Mouse (Mus musculus) R1 (cell line): ENCODE results near the gene Armh1.
A peak's percentile ranks its signal among the peaks of the same experiment; 100 is the strongest.
"Not testable (repeated sequence)": the region's sequence is repeated elsewhere in the genome, so short reads cannot be mapped to it uniquely, and the experiment has no call there.

Experiments
- DNase-seq: peaks from one replicate; pipeline ENCODE4 v3.0.0-alpha.2; 2018; ENCODE audit warnings: low read depth, low spot score

Gene Armh1

DNA sequence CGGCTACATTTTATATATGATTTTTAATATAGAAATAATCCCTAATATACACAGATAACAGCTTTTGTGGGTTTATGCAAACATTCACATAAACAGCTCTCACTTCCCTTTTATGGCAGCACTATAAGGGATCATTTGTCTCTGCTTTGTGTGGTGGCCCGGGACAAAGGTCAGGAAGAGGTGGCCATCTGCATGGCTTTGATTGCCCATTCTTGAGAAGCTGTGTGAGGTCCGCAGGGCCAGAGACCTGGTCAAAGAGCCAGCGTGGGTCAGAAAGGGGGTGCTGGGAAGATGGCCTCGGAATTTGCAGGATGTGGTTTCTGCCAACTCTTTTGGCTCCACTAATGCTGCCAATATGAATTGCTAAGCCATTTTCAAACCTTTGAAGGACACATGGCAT is 28.9 kb downstream of the Armh1 start:
- no peak for DNase-seq

DNA sequence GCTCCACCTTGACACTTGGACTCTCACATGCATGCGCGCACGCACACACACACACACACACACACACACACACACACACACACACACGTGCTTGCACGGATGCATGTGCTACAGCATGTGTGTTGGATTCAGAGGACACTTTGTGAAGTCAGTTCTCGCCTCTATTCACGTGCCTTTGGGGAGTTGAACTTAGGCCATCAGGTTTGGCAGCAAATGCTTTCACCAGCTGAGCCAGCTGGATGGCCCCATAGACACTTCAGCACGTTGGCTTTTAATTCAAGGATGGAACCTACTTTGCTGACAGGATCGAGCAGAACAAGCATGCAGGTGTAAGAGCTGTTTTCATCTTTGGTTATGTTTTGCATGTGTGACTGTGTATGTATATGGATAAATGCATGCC is 30.1 kb downstream of the Armh1 start:
- DNase-seq, result no peak

DNA sequence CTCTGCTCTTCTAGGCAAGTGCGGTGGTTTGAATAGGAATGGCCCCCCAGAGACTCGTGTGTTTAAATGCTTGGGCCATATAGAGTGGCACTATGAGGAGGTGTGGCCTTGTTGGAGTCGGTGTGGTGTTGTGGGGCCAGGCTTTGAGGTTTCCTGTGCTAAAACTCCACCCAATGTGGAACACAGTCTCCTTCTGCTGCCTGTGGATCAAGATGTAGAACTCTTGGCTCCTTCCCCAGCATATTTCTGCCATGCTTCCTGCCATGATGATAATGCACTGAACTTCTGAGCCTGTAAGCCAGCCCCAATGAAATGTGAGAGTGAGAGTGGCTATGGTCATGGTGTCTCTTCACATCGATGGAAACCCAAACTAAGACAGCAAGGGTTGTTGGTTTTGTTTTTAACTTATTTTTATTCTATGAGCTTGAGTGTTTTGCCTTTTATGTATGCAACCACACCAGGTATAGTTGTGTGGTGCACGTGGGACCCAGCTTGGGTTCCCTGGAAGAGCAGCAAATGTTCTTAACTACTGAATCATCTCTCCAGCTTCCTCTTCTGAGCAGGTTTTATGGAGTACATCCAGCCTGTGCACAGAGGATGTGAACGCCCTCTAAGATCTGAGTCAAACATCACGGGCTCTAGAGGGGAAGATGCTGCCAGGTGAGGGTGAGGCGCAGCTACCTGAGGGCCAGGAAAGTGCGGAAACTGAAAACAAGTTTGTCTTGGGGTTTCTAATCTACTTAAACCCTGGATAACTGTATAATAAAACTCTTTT is 31.0 kb downstream of the Armh1 start:
- DNase-seq, result no peak

DNA sequence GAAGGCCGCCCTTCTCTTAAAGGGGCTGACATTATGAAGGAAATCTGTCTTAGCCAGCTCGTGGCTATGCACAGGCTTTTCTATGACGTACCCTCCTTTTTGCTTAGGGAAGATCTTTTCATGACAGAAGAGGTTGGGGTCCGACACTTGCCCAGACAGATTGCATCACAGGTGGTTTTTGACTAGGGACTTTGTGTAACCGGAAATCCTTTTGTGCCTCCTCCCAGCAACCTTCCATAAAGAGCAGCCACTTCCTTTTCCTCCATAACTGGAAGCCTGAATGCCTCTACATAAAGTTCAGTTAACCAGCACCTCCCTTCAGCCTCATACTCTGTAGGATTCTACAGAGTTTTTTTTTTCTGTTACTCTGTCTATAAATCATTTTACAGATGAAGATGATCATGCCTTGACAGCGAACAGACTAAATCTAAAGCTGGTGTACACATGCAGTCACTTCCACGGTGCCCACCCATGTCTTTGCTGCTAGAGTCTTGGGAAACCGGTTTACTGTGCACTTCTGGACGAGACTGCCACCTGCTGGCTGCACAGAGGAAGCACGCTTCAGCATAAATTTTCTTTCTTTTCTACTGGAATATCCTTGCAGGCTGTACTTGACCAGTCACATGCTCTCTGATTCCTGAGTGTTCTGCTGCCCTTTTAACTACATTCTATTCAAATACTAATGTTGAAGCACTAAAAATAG is 33.3 kb downstream of the Armh1 start:
- peak; percentile 71 for DNase-seq

DNA sequence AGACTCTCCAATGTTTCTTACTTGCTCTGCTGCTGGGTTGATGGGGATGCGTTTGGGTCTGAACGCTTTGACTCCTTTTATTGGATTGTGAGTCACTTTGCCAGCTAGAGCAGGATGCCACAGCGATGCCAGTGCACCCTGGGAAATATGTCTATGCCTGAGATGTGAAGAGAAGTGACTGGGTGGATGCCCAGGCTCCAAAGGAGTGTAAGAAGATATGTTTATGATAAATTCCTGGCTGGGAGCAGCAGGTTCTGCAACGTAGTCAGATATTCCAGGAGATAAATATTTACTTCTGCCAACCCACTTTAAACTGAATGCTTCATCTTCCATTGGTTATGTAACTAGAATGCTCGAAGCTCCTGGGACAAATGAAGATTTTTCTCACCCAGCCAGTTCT is 34.9 kb downstream of the Armh1 start:
- DNase-seq, result no peak

DNA sequence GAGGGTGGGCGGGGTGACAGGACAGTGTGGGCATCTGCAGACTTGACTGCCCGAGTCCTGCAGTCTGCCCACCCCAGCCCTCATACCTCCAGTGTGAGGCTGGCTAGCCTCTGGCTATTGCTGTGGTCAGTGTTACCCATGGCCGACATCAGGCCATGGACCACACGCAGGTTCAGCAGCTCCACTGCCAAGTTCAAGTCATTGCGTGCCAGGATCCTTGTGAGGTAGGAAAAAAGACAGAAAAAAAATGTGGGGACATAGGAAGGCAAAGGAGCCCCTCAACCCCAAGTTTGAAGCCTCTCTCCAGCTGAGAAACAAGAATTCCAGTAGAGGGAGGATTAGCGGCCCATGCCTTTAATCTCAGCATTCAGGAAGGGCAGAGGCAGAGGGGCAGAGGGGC is 37.7 kb downstream of the Armh1 start:
- DNase-seq, result no peak

DNA sequence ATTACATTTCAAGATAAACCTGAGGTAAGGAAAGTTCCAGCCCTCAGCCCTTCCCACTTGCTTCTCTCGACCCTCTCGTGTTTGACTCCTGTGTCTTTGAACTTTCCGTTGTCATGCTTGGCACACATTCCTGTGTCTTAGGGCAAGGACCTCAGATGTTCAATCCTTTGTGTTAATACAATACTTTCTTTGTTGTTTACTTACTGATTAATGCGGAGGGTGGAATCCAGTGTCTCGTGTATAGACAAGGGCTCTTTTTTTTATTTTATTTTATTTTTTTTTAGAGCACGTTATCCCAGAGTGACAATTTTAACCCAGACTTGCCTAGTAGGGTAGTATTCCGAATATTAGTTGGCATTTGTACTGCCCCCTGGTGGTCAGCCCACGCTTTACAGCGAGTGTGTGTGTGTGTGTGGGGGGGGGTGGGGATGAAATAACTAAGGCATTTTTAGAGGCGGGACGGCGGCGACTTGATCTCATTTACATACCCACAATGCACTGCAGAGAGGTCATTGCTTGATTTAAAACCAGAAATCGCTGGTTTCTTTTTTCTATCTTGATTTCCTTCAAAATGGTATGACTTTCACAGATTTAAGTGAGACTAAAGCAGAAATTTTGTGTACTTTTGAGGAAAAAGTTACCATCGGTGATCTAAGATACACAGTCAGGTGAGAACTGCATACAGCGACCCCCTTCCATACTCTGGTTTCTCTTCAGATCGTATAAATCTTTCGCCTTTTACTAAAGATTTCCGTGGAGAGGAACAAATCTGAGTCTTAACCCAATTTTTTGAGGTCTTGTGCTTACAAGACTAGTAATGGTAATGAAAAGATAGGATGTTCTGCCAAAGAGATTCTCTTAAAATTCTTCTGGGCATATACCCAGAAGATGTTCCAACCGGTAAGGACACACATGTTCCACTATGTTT is 41.5 kb downstream of the Armh1 start:
- peak; percentile 92 for DNase-seq

DNA sequence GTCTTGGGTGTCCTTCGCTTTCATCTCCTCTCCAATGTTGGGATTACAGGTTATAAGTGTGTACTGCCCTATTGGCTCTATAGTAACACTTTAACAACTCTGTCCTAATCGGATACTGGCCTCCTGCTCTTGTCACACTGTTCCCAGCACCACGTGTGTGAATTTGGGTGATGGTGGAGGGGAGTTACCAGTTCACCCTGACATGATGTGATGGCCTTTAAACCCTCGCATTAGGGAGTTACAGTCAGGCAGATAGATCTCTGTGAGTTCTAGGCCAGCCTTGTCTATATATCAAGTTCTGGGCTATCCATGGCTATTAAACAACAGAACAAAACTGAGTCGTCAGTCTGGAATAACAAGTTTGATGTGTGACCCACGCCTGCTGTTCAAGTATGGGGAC is 42.3 kb downstream of the Armh1 start:
- no peak for DNase-seq

DNA sequence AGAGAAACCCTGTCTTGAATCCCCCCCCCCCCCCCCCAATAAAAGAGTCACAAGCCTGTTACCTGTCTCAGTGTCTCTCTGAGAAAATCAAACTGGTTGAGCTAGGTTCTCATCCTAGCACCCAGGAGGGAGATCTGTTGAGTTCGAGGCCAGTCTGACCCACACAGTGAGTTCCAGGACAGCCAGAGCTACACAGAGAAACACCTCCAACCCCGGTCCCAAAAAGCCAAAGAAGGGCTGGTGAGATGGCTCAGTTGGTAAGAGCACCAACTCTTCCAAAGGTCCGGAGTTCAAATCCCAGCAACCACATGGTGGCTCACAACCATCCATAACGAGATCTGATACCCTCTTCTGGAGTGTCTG is 49.0 kb downstream of the Armh1 start:
- DNase-seq, result no peak

DNA sequence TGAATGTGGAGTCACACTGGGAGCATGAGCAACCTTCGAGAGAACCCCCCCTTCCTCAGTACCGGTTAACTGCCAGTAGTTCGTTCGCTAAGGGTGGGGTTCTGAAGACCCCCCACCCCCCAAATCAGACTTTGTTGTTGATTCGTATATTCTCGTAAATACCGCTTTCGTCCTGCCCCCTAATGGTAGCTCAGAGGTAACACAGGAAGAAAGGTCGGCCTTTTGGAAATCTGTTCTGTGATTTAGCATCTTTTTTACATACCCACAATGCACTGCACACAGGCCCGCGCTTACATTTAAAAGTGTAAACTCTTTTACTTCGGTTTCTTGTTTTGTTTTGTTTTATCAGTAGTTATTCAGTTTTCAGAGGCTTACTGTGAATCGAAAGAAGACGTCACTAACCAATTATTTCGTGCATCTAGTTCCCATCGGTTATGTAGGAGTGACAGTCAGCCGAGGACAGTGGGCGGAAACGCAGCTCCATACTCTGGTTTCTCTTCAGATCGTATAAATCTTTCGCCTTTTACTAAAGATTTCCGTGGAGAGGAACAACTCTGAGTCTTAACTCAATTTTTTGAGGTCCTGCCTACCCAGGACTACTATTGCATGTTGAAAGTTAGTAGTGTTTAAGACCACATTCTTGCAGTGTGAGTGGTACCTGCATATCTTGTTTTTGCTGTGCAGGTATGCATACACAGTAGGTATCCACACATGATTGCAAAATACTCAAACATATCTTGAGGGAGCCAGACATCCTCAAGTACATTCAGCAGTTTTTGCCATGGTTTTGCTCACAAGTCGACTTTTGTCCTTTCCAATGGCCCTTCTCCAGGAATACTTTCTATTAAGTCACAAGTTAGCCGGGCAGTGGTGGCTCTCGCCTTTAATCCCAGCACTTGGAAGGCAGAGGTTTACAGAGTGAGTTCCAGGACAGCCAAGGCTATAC is 49.6 kb downstream of the Armh1 start:
- DNase-seq, result peak; percentile 84

DNA sequence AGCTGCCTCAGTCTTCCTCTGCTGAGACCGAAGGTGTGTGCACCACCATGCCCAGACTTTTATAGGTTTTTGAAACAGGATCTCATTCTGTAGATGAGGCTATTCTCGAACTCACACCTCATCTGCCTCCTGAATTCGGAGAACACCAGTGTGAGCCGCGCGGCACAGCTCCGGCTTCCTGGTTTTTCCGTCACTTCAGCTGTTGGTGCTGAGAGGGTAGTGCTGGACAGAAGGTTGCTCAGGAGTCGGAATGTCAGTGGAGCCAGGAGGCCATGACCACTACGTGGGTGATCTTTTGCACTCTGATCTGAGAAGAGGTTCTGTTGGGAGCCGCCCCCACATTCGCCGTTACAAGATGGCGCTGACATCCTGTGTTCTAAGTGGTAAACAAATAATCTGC is 60.1 kb downstream of the Armh1 start:
- no peak for DNase-seq

DNA sequence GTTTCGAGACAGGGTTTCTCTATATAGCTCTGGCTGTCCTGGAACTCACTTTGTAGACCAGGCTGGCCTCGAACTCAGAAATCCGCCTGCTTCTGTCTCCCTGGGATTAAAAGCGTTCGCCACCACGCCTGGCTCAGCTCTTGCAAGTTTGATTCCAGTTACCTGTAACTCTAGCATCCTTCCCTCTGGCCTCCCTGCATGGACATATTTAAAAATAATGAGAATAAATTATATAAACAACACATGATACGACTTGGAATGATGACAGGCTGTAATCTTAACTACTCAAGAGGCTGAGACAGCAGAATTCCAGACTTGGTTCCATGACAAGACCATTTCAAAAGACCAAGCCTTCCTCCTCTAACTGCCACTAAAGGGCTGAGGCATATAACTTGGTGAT is 61.3 kb downstream of the Armh1 start:
- no peak for DNase-seq

DNA sequence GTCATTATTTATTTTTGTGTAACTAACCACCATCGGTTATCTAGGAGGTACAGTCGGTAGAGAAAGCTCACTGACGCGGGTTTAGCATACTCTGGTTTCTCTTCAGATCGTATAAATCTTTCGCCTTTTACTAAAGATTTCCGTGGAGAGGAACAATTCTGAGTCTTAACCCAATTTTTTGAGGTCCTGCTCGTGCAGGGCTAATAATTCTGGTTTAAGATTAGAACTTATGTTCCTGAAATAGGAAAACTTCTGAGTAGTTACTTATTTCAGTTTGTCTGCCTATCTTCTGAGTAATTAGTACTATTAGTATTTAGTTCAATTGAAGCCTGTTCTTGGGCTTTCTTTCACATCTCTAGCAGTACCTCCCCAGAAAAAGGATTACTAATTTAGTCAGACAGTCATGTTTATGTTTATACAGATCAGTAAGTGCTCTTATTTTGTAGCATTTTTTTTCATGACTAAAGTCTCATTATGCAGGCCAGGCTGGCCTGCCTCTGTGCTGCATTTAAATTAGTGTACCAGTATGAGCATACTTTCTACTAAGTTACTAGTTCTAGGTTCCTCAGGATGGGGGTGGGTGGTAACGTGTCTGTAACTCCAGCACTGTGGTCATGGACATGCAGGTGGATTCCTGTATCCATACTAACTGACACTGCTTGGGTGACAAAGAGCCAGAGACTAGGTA is 61.9 kb downstream of the Armh1 start:
- DNase-seq, result peak; percentile 95

DNA sequence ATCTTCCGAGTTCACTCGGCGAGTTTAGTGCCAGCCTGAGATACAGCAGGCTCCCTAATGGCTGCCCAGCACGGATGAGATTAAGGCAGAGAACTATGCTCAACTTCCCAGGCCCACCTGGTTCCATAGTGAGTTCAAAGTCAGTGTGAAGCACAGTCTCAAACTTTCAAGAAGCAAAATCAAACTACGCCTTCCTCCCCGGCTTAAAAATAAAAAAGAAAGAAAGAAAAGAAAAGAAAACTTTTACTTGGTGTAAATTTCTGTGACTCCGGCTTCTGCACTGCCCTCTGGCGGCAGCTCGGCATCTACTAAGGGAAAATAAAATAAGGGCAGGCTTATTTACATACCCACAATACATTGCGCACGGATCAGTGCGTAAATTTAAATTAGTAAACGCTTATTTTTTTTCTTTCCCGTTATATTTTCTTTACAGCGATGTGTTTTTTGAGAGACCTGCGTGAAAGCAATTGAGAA is 62.5 kb downstream of the Armh1 start:
- DNase-seq, result peak; percentile 84

DNA sequence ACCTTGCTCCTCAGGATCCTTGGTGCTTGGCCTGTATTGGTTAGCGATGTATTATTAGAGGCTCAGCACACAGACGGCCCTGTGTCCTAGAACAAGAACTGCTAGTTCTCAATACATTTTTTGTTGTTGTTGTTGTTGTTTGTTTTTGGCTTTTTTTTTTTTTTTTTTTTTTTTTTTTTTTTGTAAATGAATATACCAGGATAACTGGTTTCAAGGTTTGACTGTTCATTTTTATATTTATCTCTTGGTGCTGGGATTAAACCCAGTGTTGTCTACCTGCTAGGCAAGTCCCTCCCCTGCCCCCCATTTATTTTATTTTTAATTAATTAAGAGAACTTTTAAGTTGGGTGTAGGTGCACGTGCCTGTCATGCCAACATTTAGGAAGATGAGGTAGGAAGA is 63.0 kb downstream of the Armh1 start:
- DNase-seq, result no peak

DNA sequence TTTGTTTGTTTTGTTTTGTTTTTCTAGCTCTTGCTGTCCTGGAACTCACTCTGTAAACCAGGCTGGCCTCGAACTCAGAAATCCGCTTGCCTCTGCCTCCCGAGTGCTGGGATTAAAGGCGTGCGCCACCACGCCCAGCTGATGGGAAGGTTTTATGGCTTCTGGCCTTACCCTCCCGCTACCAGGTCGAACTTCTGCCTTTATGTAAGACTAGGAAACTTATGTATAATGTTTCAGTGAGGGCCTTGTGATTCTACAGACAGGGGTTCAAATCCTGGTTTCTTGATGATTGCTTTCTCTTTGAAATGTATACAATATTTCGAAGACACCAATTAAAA is 69.2 kb downstream of the Armh1 start:
- DNase-seq, result not testable (repeated sequence)

DNA sequence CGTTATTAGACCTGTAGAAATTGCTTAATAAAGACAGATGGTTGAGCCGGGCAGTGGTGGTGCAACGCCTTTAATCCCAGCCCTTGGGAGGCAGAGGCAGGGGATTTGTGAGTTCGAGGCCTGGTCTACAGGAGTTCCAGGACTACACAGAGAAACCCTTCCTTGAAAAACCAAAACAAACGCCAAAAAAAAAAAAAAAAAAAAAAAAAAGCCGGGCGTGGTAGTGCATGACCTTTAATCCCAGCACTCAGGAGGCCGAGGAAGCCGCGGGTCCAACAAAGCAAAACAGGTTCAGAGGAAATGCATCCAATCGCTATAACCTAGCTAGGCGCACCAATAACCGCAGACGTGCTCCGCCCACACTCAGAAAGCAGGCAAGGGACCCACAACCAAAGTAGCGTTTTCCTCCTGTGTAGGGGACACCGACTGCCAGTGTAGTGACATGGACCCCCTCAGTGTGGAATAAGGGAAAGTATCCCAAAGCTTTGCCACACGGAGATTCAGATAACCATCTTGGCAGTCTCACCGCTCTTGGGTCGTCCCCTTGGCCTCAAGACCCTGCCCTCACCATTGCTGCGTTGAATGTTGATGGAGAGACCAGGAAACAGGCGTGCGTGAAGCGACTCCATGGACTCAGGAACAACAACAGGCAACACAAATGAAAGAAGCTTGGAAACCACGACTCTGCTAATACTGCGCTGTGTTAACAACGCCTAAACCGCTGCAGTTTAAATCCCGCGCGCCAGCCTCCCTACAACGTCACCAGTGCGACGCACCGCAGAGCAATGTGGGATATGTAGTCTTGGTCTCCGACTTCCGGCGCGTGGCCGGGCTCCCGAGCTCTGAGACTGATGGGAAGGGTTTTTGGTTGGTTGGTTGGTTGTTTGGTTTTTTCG is 69.8 kb downstream of the Armh1 start, which contains the start of gene Kif2c:
TSS of gene Kif2c (minus strand) at position 777 of the 896 bp plus-strand sequence.
- DNase-seq, result peak; percentile 95

DNA sequence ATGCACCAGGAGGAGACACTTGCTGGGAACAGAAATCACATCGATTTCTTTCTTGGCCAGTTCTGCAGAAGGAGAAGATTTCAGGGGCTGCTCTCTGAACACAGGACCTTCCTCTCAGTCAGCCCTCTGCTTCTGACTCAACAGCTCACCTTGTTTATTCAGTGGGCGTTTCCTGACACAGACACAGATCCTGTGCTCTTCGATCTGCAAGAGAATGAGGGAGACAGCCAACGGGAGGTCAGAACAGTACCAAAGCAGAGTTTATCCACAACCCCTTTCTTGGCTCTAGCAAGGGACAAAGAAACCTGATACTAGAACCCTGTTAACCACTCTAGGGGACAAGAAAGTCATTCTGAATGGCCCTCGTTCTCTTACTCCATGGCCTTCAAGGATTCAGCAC is 82.0 kb downstream of the Armh1 start:
- DNase-seq, result peak; percentile 89
